Mouse (Mus musculus): Measurements from ENCODE around the gene Rsph14. TPM values are rescaled to one million over a fixed set of nuclear protein-coding genes. Genes with fewer than 3 reads are reported as not detected.

Rsph14 gene
- polyA plus RNA-seq, 1 experiment from 2014 or later = not detected

GRCm38 (mm10) chr10:75016481-75016880 lies 15.9 kb downstream of the Rsph14 start:
- no peaks in the 10 kb centered on the region for H3K36me3 ChIP-seq (replicated peaks)
- 91% methylated on average over 4 of the region's 4 CpGs for WGBS
- H3K27me3 ChIP-seq (replicated peaks; ENCODE audit: low read depth, poor library complexity, severe bottlenecking) = no peaks in the 10 kb centered on the region
- no peaks in the 10 kb centered on the region for H3K9me3 ChIP-seq
- no peak for DNase-seq (ENCODE audit: low spot score)
- no peak overlapping the region for H3K27ac ChIP-seq (replicated peaks)
- no peak overlapping the region for H3K4me3 ChIP-seq
- H3K4me1 ChIP-seq = peaks cover 6% of the 10 kb centered on the region

- no peaks in the 10 kb centered on the region for H3K27me3 ChIP-seq (replicated peaks; ENCODE audit: low read depth, poor library complexity, severe bottlenecking)
- H3K36me3 ChIP-seq (replicated peaks) = no peaks in the 10 kb centered on the region
- H3K9me3 ChIP-seq = no peaks in the 10 kb centered on the region
- H3K4me3 ChIP-seq = no peak overlapping the region
- H3K27ac ChIP-seq (replicated peaks) = peak overlapping the region; percentile 21; the same call in 1 of the 2 replicates
- H3K4me1 ChIP-seq = peaks cover 6% of the 10 kb centered on the region
- WGBS = 67% methylated on average over 14 of the region's 14 CpGs
- no peak for DNase-seq (ENCODE audit: low spot score)
Observed at GRCm38 (mm10) chr10:75015465-75015864, 16.9 kb downstream of the Rsph14 start.

- no peak overlapping the region for H3K27ac ChIP-seq (replicated peaks)
- WGBS = 93% methylated on average over 15 of the region's 15 CpGs
- no peak overlapping the region for H3K4me3 ChIP-seq
- 0 out of 2 replicates have a peak, but pooled peaks cover 3% of the 10 kb centered on the region for H3K27me3 ChIP-seq (replicated peaks; ENCODE audit: low read depth, poor library complexity, severe bottlenecking)
- H3K36me3 ChIP-seq (replicated peaks) = no peaks in the 10 kb centered on the region
- H3K4me1 ChIP-seq = peaks cover 18% of the 10 kb centered on the region
- no peaks in the 10 kb centered on the region for H3K9me3 ChIP-seq
- no peak for DNase-seq (ENCODE audit: low spot score)
Observed at GRCm38 (mm10) chr10:75010704-75011103, 21.7 kb downstream of the Rsph14 start.

GRCm38 (mm10) chr10:75006889-75007662 lies 25.3 kb downstream of the Rsph14 start:
- no peak overlapping the region for H3K4me3 ChIP-seq
- H3K9me3 ChIP-seq = no peaks in the 10 kb centered on the region
- no peaks in the 10 kb centered on the region for H3K36me3 ChIP-seq (replicated peaks)
- H3K27me3 ChIP-seq (replicated peaks; ENCODE audit: low read depth, poor library complexity, severe bottlenecking) = 0 out of 2 replicates have a peak, but pooled peaks cover 3% of the 10 kb centered on the region
- no peak overlapping the region for H3K27ac ChIP-seq (replicated peaks)
- H3K4me1 ChIP-seq = peaks cover 15% of the 10 kb centered on the region
- 64% methylated on average over 8 of the region's 8 CpGs for WGBS
- no peak for DNase-seq (ENCODE audit: low spot score)

GRCm38 (mm10) chr10:75004067-75004466 lies 28.3 kb downstream of the Rsph14 start:
- no peaks in the 10 kb centered on the region for H3K9me3 ChIP-seq
- no peak overlapping the region for H3K27ac ChIP-seq (replicated peaks)
- H3K36me3 ChIP-seq (replicated peaks) = no peaks in the 10 kb centered on the region
- peaks cover 22% of the 10 kb centered on the region for H3K4me1 ChIP-seq
- H3K27me3 ChIP-seq (replicated peaks; ENCODE audit: low read depth, poor library complexity, severe bottlenecking) = 0 out of 2 replicates have a peak, but pooled peaks cover 3% of the 10 kb centered on the region
- WGBS = 83% methylated on average over 3 of the region's 3 CpGs
- no peak overlapping the region for H3K4me3 ChIP-seq
- no peak for DNase-seq (ENCODE audit: low spot score)

DNA sequence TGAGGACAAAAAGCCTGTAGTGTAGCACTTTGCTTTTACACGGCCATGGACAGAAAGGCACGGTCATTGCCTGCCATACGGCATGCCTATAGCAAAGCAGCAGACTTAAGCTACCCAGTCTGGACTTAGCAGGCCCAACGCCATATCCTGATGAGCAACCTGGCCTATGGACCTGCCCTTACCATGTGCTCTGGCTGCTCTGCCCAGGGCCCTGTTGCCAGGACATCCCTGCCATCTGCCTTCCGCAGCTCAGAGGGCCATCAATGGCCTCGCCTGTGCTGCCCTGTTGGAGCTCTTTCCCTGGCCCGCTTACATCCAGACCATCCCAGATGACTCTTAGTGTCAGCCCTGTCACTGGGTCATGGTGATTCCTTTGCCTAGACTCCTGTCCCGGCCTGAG lies 31.0 kb downstream of the Rsph14 start:
- H3K4me3 ChIP-seq = no peak overlapping the region
- DNase-seq (ENCODE audit: low spot score) = no peak
- H3K27ac ChIP-seq (replicated peaks) = no peak overlapping the region
- H3K4me1 ChIP-seq = peaks cover 16% of the 10 kb centered on the region
- WGBS = 94% methylated on average over 8 of the region's 8 CpGs
- peaks cover 5% of the 10 kb centered on the region; the same call in 1 of the 2 replicates for H3K27me3 ChIP-seq (replicated peaks; ENCODE audit: low read depth, poor library complexity, severe bottlenecking)
- no peaks in the 10 kb centered on the region for H3K9me3 ChIP-seq
- no peaks in the 10 kb centered on the region for H3K36me3 ChIP-seq (replicated peaks)

GRCm38 (mm10) chr10:74995377-74995776 lies 37.0 kb downstream of the Rsph14 start:
- peak; percentile 74 for DNase-seq (ENCODE audit: low spot score)
- peaks cover 60% of the 10 kb centered on the region for H3K27me3 ChIP-seq (replicated peaks; ENCODE audit: low read depth, poor library complexity, severe bottlenecking)
- peak overlapping the region; percentile 50 for H3K4me3 ChIP-seq
- peak overlapping the region; percentile 63 for H3K27ac ChIP-seq (replicated peaks)
- 0 out of 2 replicates have a peak, but pooled peaks cover 3% of the 10 kb centered on the region for H3K9me3 ChIP-seq
- H3K36me3 ChIP-seq (replicated peaks) = peaks cover 16% of the 10 kb centered on the region
- WGBS = 2% methylated on average over 17 of the region's 17 CpGs
- H3K4me1 ChIP-seq = peaks cover 37% of the 10 kb centered on the region

GRCm38 (mm10) chr10:74994863-74995262 lies 37.5 kb downstream of the Rsph14 start:
- Histone ChIP-seq H3K4me3 (peak overlapping the region; percentile 50), H3K9me3 (0 out of 2 replicates have a peak, but pooled peaks cover 3% of the 10 kb centered on the region), H3K27ac (replicated peaks) (peak overlapping the region; percentile 63), H3K36me3 (replicated peaks) (peaks cover 16% of the 10 kb centered on the region), H3K4me1 (peaks cover 40% of the 10 kb centered on the region), H3K27me3 (replicated peaks; ENCODE audit: low read depth, poor library complexity, severe bottlenecking) (peaks cover 64% of the 10 kb centered on the region)
- WGBS = 10% methylated on average over 5 of the region's 5 CpGs
- peak; percentile 17 for DNase-seq (ENCODE audit: low spot score)

DNA sequence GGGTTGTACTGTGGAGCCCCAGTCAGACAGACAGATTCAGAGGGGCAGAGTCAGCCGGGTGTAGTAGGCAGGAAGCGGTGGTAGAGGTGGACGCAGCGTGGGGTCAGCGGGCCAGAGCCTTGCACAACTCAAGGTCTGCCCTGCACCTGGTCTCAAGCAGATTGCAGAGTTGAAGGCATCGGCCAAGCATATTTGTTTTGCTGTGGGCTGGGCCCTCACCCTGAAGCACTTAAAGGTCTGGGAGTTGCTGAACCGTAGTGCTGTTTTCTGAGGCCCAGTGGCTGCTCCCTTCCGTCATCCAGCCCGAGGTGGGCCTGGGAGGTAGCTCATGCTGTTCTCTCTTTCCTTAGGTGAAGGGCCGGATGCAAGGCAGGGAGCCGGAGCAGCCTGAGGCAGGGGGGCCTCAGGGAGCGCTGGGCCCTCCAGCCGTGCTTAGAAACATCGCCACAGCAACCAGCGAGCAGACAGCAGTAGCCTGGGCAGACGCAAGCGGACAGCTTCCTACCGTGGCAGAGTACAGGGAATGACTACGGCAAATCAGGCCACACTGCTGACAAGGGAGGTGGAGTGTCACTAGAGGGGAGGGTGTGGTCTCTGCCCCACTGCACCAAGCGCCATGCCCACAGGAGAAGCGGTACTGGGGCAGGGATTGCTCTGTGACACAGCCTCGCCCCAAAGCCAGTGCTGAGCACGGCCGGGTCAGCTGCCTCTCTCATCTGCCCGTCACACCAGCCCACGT lies 41.6 kb downstream of the Rsph14 start:
- 0 out of 2 replicates have a peak, but pooled peaks cover 3% of the 10 kb centered on the region for H3K9me3 ChIP-seq
- H3K27ac ChIP-seq (replicated peaks) = peak overlapping the region; percentile 44; the same call in 1 of the 2 replicates
- H3K4me1 ChIP-seq = peaks cover 43% of the 10 kb centered on the region
- peaks cover 16% of the 10 kb centered on the region for H3K36me3 ChIP-seq (replicated peaks)
- H3K27me3 ChIP-seq (replicated peaks; ENCODE audit: low read depth, poor library complexity, severe bottlenecking) = peaks cover 54% of the 10 kb centered on the region
- 44% methylated on average over 26 of the region's 26 CpGs for WGBS
- 0 out of 2 replicates have a peak overlapping the region, but pooled peaks have one; percentile 6 for H3K4me3 ChIP-seq
- peak; percentile 36 for DNase-seq (ENCODE audit: low spot score)

GRCm38 (mm10) chr10:74989814-74990213 lies 42.6 kb downstream of the Rsph14 start:
- no peak for DNase-seq (ENCODE audit: low spot score)
- Histone ChIP-seq H3K27ac (replicated peaks) (no peak overlapping the region), H3K4me3 (no peak overlapping the region), H3K27me3 (replicated peaks; ENCODE audit: low read depth, poor library complexity, severe bottlenecking) (peaks cover 44% of the 10 kb centered on the region), H3K4me1 (peaks cover 34% of the 10 kb centered on the region), H3K36me3 (replicated peaks) (peaks cover 16% of the 10 kb centered on the region), H3K9me3 (0 out of 2 replicates have a peak, but pooled peaks cover 3% of the 10 kb centered on the region)
- 77% methylated on average over 4 of the region's 4 CpGs for WGBS

GRCm38 (mm10) chr10:74987698-74988470 lies 44.5 kb downstream of the Rsph14 start:
- peaks cover 27% of the 10 kb centered on the region for H3K27me3 ChIP-seq (replicated peaks; ENCODE audit: low read depth, poor library complexity, severe bottlenecking)
- no peak for DNase-seq (ENCODE audit: low spot score)
- peaks cover 27% of the 10 kb centered on the region for H3K4me1 ChIP-seq
- WGBS = 82% methylated on average over 14 of the region's 14 CpGs
- 0 out of 2 replicates have a peak, but pooled peaks cover 3% of the 10 kb centered on the region for H3K9me3 ChIP-seq
- H3K27ac ChIP-seq (replicated peaks) = no peak overlapping the region
- peaks cover 16% of the 10 kb centered on the region for H3K36me3 ChIP-seq (replicated peaks)
- H3K4me3 ChIP-seq = no peak overlapping the region

DNA sequence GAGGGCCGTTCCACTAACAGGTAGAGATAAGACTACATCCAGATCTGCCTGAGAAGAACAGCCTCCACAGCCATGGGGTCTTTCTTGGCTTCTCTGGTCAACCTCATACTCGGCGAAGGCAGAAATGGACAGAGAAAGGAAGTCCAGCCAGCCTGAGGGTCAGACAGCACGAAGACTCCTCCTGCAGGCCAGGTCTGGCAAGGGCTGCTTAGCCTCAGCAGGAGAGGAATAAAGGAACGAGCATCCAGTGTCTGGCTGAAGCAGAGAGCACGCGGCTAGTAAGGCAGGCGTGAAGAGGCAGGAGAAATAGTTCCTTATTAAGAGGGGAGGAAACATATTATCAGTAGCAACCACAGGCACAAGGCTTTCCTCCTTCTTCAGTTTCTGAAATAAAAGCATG lies 49.2 kb downstream of the Rsph14 start:
- 73% methylated on average over 8 of the region's 8 CpGs for WGBS
- peaks cover 10% of the 10 kb centered on the region for H3K4me1 ChIP-seq
- H3K9me3 ChIP-seq = no peaks in the 10 kb centered on the region
- DNase-seq (ENCODE audit: low spot score) = no peak
- no peak overlapping the region for H3K4me3 ChIP-seq
- no peaks in the 10 kb centered on the region for H3K36me3 ChIP-seq (replicated peaks)
- no peak overlapping the region for H3K27ac ChIP-seq (replicated peaks)
- H3K27me3 ChIP-seq (replicated peaks; ENCODE audit: low read depth, poor library complexity, severe bottlenecking) = peaks cover 22% of the 10 kb centered on the region
